Mouse (Mus musculus): ENCODE results near the gene Aqp2. TPM values are rescaled to one million over a fixed set of nuclear protein-coding genes. Genes with fewer than 3 reads are reported as not detected.

Aqp2 gene
- total and polyA plus RNA-seq, 3 experiments = not detected

DNA sequence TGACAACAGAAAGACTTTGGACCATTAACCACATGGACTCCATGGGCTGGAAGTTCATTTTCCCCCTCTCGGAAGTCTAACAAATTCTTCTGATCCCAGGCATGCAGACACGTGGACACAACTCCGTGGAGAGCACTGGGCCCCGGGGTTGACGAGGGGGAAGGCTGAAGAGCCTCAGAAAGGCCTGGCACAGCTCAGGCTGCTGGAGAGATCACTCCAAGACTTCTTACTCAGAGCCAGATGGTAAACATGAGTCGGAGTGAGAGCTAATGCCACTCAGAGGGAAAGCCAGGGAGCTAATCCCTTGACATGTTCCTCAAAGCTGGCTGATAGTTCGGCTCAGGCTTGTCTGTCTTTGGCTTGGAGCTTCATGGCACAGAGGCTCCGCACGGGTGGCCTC lies 36.4 kb downstream of the Aqp2 start:
- no peak for DNase-seq (ENCODE audit: low read depth, low spot score)
- Histone ChIP-seq H3K36me3 (ENCODE audit: control insufficient read depth in 1 of 2, insufficient read depth in 2 of 2, low read length in 2 of 2) (no peaks in the 10 kb centered on the region), H3K79me2 (ENCODE audit: control insufficient read depth, insufficient read depth, low read length, poor library complexity) (no peaks in the 10 kb centered on the region), H3K9ac (ENCODE audit: control insufficient read depth, low read depth, low read length, poor library complexity, severe bottlenecking) (no peak overlapping the region), H3K4me3 (ENCODE audit: control insufficient read depth in 1 of 2, insufficient read depth in 1 of 2, low read depth in 2 of 2, low read length in 2 of 2) (no peak overlapping the region), H3K4me1 (ENCODE audit: control insufficient read depth in 1 of 2, insufficient read depth in 2 of 2, low read length in 2 of 2) (no peaks in the 10 kb centered on the region), H3K27ac (ENCODE audit: control insufficient read depth, low read depth, low read length) (no peak overlapping the region), H3K9me3 (replicated peaks; ENCODE audit: insufficient read depth, low read length) (no peaks in the 10 kb centered on the region), H3K27me3 (ENCODE audit: control insufficient read depth in 1 of 2, insufficient read depth in 2 of 2, low read length in 2 of 2) (peaks cover 1 to 13% of the 10 kb centered on the region in 2 experiments)
- TF ChIP-seq GABPA (IDR thresholded peaks at IDR 0.05; ENCODE audit: low read depth, low read length) = no peak
- no peak for TF ChIP-seq TCF12 (IDR thresholded peaks at IDR 0.05; ENCODE audit: low read depth, low read length)
- no peak for TF ChIP-seq KAT2A (conservative IDR thresholded peaks at IDR 0.05; ENCODE audit: low read depth, low read length)

DNA sequence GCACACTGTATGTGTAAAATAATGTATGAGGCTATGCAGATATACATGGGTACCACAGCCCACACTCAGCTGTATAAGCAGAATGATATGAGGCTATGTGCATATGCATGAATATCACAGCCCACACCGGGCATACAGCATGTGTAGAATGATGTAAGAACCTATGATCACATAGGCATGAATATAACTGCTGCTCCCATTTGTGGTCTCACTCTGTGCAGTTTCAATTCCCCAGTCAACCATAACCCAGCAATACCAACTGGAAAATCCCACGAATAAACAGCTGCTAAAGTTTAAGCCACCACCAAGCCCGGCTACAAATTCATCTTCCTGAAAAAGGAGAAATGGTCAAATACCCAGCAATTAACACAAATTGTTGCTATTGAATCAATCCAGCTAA lies 39.7 kb downstream of the Aqp2 start:
- H3K4me3 ChIP-seq (ENCODE audit: control insufficient read depth in 1 of 2, insufficient read depth in 1 of 2, low read depth in 2 of 2, low read length in 2 of 2) = no peak overlapping the region
- no peak overlapping the region for H3K9ac ChIP-seq (ENCODE audit: control insufficient read depth, low read depth, low read length, poor library complexity, severe bottlenecking)
- DNase-seq (ENCODE audit: low read depth, low spot score) = no peak
- no peaks in the 10 kb centered on the region for H3K9me3 ChIP-seq (replicated peaks; ENCODE audit: insufficient read depth, low read length)
- TF ChIP-seq CHD1 (IDR thresholded peaks at IDR 0.05; ENCODE audit: low read depth, low read length) (no peak), SIN3A (IDR thresholded peaks at IDR 0.05; ENCODE audit: low read length) (no peak), EP300 (IDR thresholded peaks at IDR 0.05; ENCODE audit: low read depth in 1 of 2, low read length in 2 of 2) (no peak), TBP (IDR thresholded peaks at IDR 0.05; ENCODE audit: low read depth, low read length) (no peak), TCF12 (IDR thresholded peaks at IDR 0.05; ENCODE audit: low read depth, low read length) (no peak), RCOR1 (IDR thresholded peaks at IDR 0.05; ENCODE audit: low read depth, low read length) (no peak), ETS1 (IDR thresholded peaks at IDR 0.05; ENCODE audit: low read depth, low read length) (no peak), SMC3 (IDR thresholded peaks at IDR 0.05; ENCODE audit: low read depth, low read length) (no peak), HCFC1 (IDR thresholded peaks at IDR 0.05; ENCODE audit: low read depth, low read length) (no peak), MXI1 (IDR thresholded peaks at IDR 0.05; ENCODE audit: low read depth, low read length) (no peak), MAFK (IDR thresholded peaks at IDR 0.05; ENCODE audit: borderline replicate concordance, low read depth, low read length) (no peak), MYB (IDR thresholded peaks at IDR 0.05; ENCODE audit: low read depth, low read length) (no peak), POLR2AphosphoS2 (IDR thresholded peaks at IDR 0.05; ENCODE audit: low read length) (no peak), UBTF (IDR thresholded peaks at IDR 0.05; ENCODE audit: borderline replicate concordance, insufficient read depth, low read depth, low read length) (no peak), NELFE (IDR thresholded peaks at IDR 0.05; ENCODE audit: low read depth, low read length) (no peak), POLR2A (IDR thresholded peaks at IDR 0.05; ENCODE audit: control insufficient read depth in 1 of 2, insufficient read depth in 1 of 2, low read depth in 1 of 2, low read length in 2 of 2, poor library complexity in 1 of 2) (no peak), ZNF384 (IDR thresholded peaks at IDR 0.05; ENCODE audit: low read depth, low read length) (no peak), MYC (IDR thresholded peaks at IDR 0.05; ENCODE audit: low read depth, low read length) (no peak), MEF2A (IDR thresholded peaks at IDR 0.05; ENCODE audit: extremely low read depth, insufficient replicate concordance, low read depth, low read length, poor library complexity, severe bottlenecking) (no peak)
- H3K27ac ChIP-seq (ENCODE audit: control insufficient read depth, low read depth, low read length) = no peak overlapping the region
- H3K4me1 ChIP-seq (ENCODE audit: control insufficient read depth in 1 of 2, insufficient read depth in 2 of 2, low read length in 2 of 2) = no peaks in the 10 kb centered on the region
- H3K79me2 ChIP-seq (ENCODE audit: control insufficient read depth, insufficient read depth, low read length, poor library complexity) = no peaks in the 10 kb centered on the region
- peaks cover 0 to 7% of the 10 kb centered on the region in 2 experiments; a peak in 2 of 4 replicates for H3K36me3 ChIP-seq (ENCODE audit: control insufficient read depth in 1 of 2, insufficient read depth in 2 of 2, low read length in 2 of 2)
- peaks cover 1 to 5% of the 10 kb centered on the region in 2 experiments; a peak in 2 of 4 replicates for H3K27me3 ChIP-seq (ENCODE audit: control insufficient read depth in 1 of 2, insufficient read depth in 2 of 2, low read length in 2 of 2)
